Mouse (Mus musculus): ENCODE results near the gene Gm20388. TPM values are rescaled to one million over a fixed set of nuclear protein-coding genes. Genes with fewer than 3 reads are reported as not detected.

Gene Gm20388
- polyA plus RNA-seq, 1 experiment, result 28.1 TPM

DNA sequence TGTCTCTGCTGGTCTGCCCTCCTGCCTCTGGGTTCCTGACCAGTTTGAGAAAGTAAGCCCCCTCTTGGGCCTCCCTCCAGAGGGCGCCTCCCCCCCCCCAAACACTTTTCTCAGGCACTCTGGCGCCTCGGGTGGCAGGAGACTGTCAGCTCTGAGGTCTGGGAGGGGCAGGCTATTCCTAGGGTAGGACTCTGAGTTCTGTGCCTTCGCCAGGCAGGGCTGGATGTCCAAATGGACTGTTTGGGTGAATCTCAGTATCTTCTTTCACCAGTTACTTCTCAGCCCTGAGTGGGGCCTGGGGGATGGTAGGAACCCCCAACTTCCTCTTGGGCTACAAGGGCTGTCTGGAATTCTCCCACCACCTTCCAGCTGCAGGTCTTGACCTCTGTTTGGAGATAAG, 300.7 kb downstream of the Gm20388 start:
- H3K4me3 ChIP-seq (ENCODE audit: low read depth, low read length), result no peak overlapping the region
- H3K27me3 ChIP-seq (ENCODE audit: control insufficient read depth, insufficient read depth, low read length, poor library complexity, severe bottlenecking), result no peaks in the 10 kb centered on the region
- no peaks in the 10 kb centered on the region for H3K9me3 ChIP-seq (replicated peaks; ENCODE audit: control insufficient read depth, insufficient read depth, low read length, poor library complexity, severe bottlenecking)
- no peaks in the 10 kb centered on the region for H3K4me1 ChIP-seq (ENCODE audit: control insufficient read depth, insufficient read depth, low read length)
- TF ChIP-seq POLR2A (IDR thresholded peaks at IDR 0.05; ENCODE audit: insufficient read depth, low read length) (no peak), CTCF (IDR thresholded peaks at IDR 0.05; ENCODE audit: low read depth, low read length) (peak; percentile 45), EP300 (IDR thresholded peaks at IDR 0.05; ENCODE audit: insufficient read depth, low read depth, low read length) (no peak)
- H3K27ac ChIP-seq (ENCODE audit: insufficient read depth, low read length), result no peak overlapping the region
- H3K9ac ChIP-seq (ENCODE audit: low read depth, poor library complexity, severe bottlenecking), result no peak overlapping the region
- no peaks in the 10 kb centered on the region for H3K36me3 ChIP-seq (ENCODE audit: control insufficient read depth, insufficient read depth, low read length, poor library complexity, severe bottlenecking)

DNA sequence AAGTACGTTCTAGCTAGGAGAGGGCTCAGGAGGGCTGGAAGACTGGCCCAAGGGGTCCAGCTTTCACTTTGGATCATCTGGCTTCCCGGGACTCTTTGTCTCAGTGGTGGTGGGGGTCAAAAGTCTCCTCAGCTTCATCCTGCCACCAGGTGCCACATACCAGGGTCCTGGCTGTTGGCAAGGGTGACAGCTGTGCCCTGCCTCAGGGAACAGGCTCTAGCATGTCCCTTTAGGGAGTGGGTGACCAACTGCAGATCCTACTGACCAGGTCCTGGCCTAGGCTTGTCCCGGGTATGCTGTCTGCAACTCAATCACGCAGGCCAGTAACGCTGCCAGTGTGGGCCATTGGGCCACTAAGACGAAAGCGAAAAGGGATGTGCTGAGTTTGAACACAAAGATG, 302.0 kb downstream of the Gm20388 start:
- Histone ChIP-seq H3K9ac (ENCODE audit: low read depth, poor library complexity, severe bottlenecking) (no peak overlapping the region), H3K36me3 (ENCODE audit: control insufficient read depth, insufficient read depth, low read length, poor library complexity, severe bottlenecking) (no peaks in the 10 kb centered on the region), H3K4me3 (ENCODE audit: low read depth, low read length) (no peak overlapping the region), H3K4me1 (ENCODE audit: control insufficient read depth, insufficient read depth, low read length) (peaks cover 3% of the 10 kb centered on the region), H3K27me3 (ENCODE audit: control insufficient read depth, insufficient read depth, low read length, poor library complexity, severe bottlenecking) (no peaks in the 10 kb centered on the region), H3K9me3 (replicated peaks; ENCODE audit: control insufficient read depth, insufficient read depth, low read length, poor library complexity, severe bottlenecking) (no peaks in the 10 kb centered on the region), H3K27ac (ENCODE audit: insufficient read depth, low read length) (no peak overlapping the region)
- TF ChIP-seq EP300 (IDR thresholded peaks at IDR 0.05; ENCODE audit: insufficient read depth, low read depth, low read length), result no peak
- TF ChIP-seq CTCF (IDR thresholded peaks at IDR 0.05; ENCODE audit: low read depth, low read length), result no peak
- TF ChIP-seq POLR2A (IDR thresholded peaks at IDR 0.05; ENCODE audit: insufficient read depth, low read length), result no peak

DNA sequence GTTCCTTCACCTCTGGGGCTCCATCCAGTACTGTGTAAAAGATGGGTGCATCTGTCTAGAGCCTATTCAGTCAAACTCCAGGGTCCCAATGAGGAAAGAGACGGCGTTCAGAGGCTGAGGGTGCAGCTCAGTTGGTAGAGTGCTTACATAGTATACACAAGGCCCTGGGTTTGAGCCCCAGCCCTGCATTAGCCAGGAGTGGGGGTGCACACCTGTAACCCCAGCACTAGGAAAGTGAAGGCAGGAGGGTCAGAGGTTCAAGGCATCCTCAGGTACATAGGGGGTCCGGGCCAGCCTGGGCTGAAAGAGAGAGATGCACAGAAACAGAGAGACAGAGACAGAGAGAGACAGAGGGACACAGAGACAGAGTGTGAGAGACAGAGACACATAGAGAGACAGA, 302.6 kb downstream of the Gm20388 start:
- no peaks in the 10 kb centered on the region for H3K36me3 ChIP-seq (ENCODE audit: control insufficient read depth, insufficient read depth, low read length, poor library complexity, severe bottlenecking)
- TF ChIP-seq CTCF (IDR thresholded peaks at IDR 0.05; ENCODE audit: low read depth, low read length), result no peak
- no peak for TF ChIP-seq POLR2A (IDR thresholded peaks at IDR 0.05; ENCODE audit: insufficient read depth, low read length)
- no peak for TF ChIP-seq EP300 (IDR thresholded peaks at IDR 0.05; ENCODE audit: insufficient read depth, low read depth, low read length)
- no peaks in the 10 kb centered on the region for H3K27me3 ChIP-seq (ENCODE audit: control insufficient read depth, insufficient read depth, low read length, poor library complexity, severe bottlenecking)
- H3K4me1 ChIP-seq (ENCODE audit: control insufficient read depth, insufficient read depth, low read length), result peaks cover 4% of the 10 kb centered on the region
- H3K9me3 ChIP-seq (replicated peaks; ENCODE audit: control insufficient read depth, insufficient read depth, low read length, poor library complexity, severe bottlenecking), result no peaks in the 10 kb centered on the region
- no peak overlapping the region for H3K27ac ChIP-seq (ENCODE audit: insufficient read depth, low read length)
- no peak overlapping the region for H3K9ac ChIP-seq (ENCODE audit: low read depth, poor library complexity, severe bottlenecking)
- H3K4me3 ChIP-seq (ENCODE audit: low read depth, low read length), result no peak overlapping the region

DNA sequence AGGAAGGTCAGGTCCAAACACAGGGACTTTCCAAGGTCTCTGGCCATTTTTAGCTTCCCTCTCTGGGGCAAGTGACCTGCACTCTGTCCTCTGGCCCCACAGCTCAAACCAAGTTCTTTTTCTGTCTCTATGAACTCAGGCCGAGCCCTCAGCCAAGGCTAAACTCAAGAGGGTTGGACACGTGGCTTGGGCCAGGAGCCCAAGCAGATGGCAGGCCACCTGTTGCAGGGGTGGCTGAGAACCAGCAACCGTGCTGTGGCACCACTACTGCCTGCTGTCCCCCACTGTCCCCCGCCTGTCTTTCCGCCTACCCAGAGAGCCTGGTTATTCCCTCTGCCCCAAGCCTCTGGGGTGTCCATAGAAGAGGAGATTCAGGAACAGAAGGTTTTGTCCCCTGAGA, 303.3 kb downstream of the Gm20388 start:
- Histone ChIP-seq H3K27ac (ENCODE audit: insufficient read depth, low read length) (no peak overlapping the region), H3K4me1 (ENCODE audit: control insufficient read depth, insufficient read depth, low read length) (peaks cover 4% of the 10 kb centered on the region), H3K9ac (ENCODE audit: low read depth, poor library complexity, severe bottlenecking) (no peak overlapping the region), H3K27me3 (ENCODE audit: control insufficient read depth, insufficient read depth, low read length, poor library complexity, severe bottlenecking) (no peaks in the 10 kb centered on the region), H3K4me3 (ENCODE audit: low read depth, low read length) (no peak overlapping the region), H3K9me3 (replicated peaks; ENCODE audit: control insufficient read depth, insufficient read depth, low read length, poor library complexity, severe bottlenecking) (no peaks in the 10 kb centered on the region), H3K36me3 (ENCODE audit: control insufficient read depth, insufficient read depth, low read length, poor library complexity, severe bottlenecking) (no peaks in the 10 kb centered on the region)
- TF ChIP-seq CTCF (IDR thresholded peaks at IDR 0.05; ENCODE audit: low read depth, low read length) (no peak), EP300 (IDR thresholded peaks at IDR 0.05; ENCODE audit: insufficient read depth, low read depth, low read length) (no peak), POLR2A (IDR thresholded peaks at IDR 0.05; ENCODE audit: insufficient read depth, low read length) (no peak)

DNA sequence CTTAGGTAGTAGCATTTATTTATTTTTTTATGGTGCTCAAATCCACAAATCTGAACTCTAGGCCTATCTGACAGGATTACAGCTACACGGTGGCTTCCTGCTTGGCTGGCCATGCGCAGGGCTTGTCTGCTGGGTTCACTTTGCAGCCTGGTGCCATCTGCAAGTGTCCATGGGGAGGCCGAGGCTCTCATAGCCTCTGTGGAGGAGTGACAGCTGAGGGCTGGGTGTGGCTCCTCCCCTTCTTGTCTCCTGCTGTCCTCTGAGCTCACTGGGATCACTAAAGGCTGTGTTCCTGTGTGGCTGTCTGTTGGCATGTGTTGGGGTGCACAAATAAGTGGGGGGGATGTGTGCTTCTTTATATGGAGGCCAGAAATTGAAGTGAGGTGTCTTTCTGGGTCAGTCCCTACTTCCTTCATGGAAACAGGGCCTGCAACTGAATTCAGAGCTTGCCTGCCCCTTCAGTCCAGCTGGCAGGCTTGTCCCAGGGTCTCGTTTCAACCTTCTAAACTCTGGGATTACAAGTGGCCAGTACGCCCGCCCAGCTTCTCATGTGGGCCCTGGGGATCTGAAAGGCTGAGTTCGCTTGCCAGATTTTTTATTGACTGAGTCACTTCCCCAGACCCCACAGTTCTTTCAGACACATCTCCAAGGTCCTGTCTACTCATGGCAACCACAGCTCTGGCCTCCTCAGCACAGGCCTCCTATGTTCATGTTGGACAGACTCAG, 304.9 kb downstream of the Gm20388 start:
- Histone ChIP-seq H3K27ac (ENCODE audit: insufficient read depth, low read length) (no peak overlapping the region), H3K9ac (ENCODE audit: low read depth, poor library complexity, severe bottlenecking) (no peak overlapping the region), H3K4me3 (ENCODE audit: low read depth, low read length) (no peak overlapping the region), H3K4me1 (ENCODE audit: control insufficient read depth, insufficient read depth, low read length) (peaks cover 4% of the 10 kb centered on the region), H3K9me3 (replicated peaks; ENCODE audit: control insufficient read depth, insufficient read depth, low read length, poor library complexity, severe bottlenecking) (no peaks in the 10 kb centered on the region), H3K36me3 (ENCODE audit: control insufficient read depth, insufficient read depth, low read length, poor library complexity, severe bottlenecking) (no peaks in the 10 kb centered on the region), H3K27me3 (ENCODE audit: control insufficient read depth, insufficient read depth, low read length, poor library complexity, severe bottlenecking) (no peaks in the 10 kb centered on the region)
- TF ChIP-seq POLR2A (IDR thresholded peaks at IDR 0.05; ENCODE audit: insufficient read depth, low read length) (no peak), CTCF (IDR thresholded peaks at IDR 0.05; ENCODE audit: low read depth, low read length) (no peak), EP300 (IDR thresholded peaks at IDR 0.05; ENCODE audit: insufficient read depth, low read depth, low read length) (no peak)

Data from ES-Bruce4 (cell line).